Mouse (Mus musculus) heart, postnatal 0 days (tissue): Measurements from ENCODE around the gene Nt5m.

ENCODE experiments used
- CTCF ChIP-seq: IDR thresholded peaks from 2 replicates; pipeline ENCODE4 v1.5.1; 2016; ENCODE audit warnings: antibody characterized with exemption, control low read depth, low read depth
- EP300 ChIP-seq: IDR thresholded peaks from 2 replicates; pipeline ENCODE4 v1.6.1; 2016; ENCODE audit warnings: antibody characterized with exemption, low read depth

- TF ChIP-seq CTCF (no peak), EP300 (no peak)
These were observed 33.6 kb upstream of the Nt5m start for GRCm38 (mm10) chr11:59805656-59806055.
